Mouse (Mus musculus) hindbrain, embryonic 15.5 days (tissue): ENCODE data around the gene Taar5. TPM values are rescaled to one million over a fixed set of nuclear protein-coding genes. Genes with fewer than 3 reads are reported as not detected.

Source experiments
- polyA plus RNA-seq: library from polyadenylated mRNA; unstranded; fragments of >200 nt; fragmentation: Nextera tagmentation; extraction: Ambion mirVana; gene quantifications from 2 replicates; pipeline ENCODE4 v1.2.1, GENCODE M21; 2015

Gene Taar5
- polyA plus RNA-seq, 1 experiment from 2014 or later, result not detected

Other genes starting within 250 kb of the Taar5 start
- 104 and 108 TPM in 2 replicates for gene Rps12, start 183.4 kb upstream of the Taar5 start, polyA plus RNA-seq
- 20.9 and 21.8 TPM in 2 replicates for gene Slc18b1, start 173.7 kb upstream of the Taar5 start, polyA plus RNA-seq
- gene Vnn3, start 119.2 kb upstream of the Taar5 start, polyA plus RNA-seq, result 0.14 TPM in 1 of 2 replicates, not detected in the other
- 0.18 and 0.43 TPM in 2 replicates for gene Vnn1, start 76.0 kb upstream of the Taar5 start, polyA plus RNA-seq
- not detected in 2 replicates for gene Taar1, start 50.4 kb upstream of the Taar5 start, polyA plus RNA-seq
- 0.16 TPM in 1 of 2 replicates, not detected in the other for gene Taar2, start 32.1 kb upstream of the Taar5 start, polyA plus RNA-seq
- not detected in 2 replicates for gene Taar3, start 21.1 kb upstream of the Taar5 start, polyA plus RNA-seq
- not detected in 2 replicates for gene Taar4, start 10.2 kb upstream of the Taar5 start, polyA plus RNA-seq
- gene Taar6, start 14.9 kb downstream of the Taar5 start, polyA plus RNA-seq, result not detected in 2 replicates
- not detected in 2 replicates for gene Taar7a, start 22.8 kb downstream of the Taar5 start, polyA plus RNA-seq
- not detected in 2 replicates for gene Taar7b, start 29.2 kb downstream of the Taar5 start, polyA plus RNA-seq
- not detected in 2 replicates for gene Taar7d, start 56.5 kb downstream of the Taar5 start, polyA plus RNA-seq
- not detected in 2 replicates for gene Taar7e, start 66.9 kb downstream of the Taar5 start, polyA plus RNA-seq
- gene Taar7f, start 78.8 kb downstream of the Taar5 start, polyA plus RNA-seq, result not detected in 2 replicates
- not detected in 2 replicates for gene Taar8a, start 105.8 kb downstream of the Taar5 start, polyA plus RNA-seq
- not detected in 2 replicates for gene Taar8b, start 121.6 kb downstream of the Taar5 start, polyA plus RNA-seq
- gene Taar8c, start 131.2 kb downstream of the Taar5 start, polyA plus RNA-seq, result not detected in 2 replicates
- gene Taar9, start 138.8 kb downstream of the Taar5 start, polyA plus RNA-seq, result not detected in 2 replicates
- 296 and 313 TPM in 2 replicates for gene Stx7, start 178.6 kb downstream of the Taar5 start, polyA plus RNA-seq